Mouse (Mus musculus) embryo, embryonic 11.5 days (tissue): ENCODE measurements around the gene Cmpk1.
"Not testable (repeated sequence)": the region's sequence is repeated elsewhere in the genome, so short reads cannot be mapped to it uniquely, and the experiment has no call there.

Experiments
- DNase-seq: peaks from one replicate; pipeline ENCODE4 v3.0.0-alpha.2; 2012; ENCODE audit warnings: low read depth, low spot score

Gene Cmpk1

GRCm38 (mm10) chr4:114986591-114987432, at the start of gene Cmpk1:
Cmpk1 (minus strand) TSS chr4:114987241.
- DNase-seq = peak; percentile 67

DNA sequence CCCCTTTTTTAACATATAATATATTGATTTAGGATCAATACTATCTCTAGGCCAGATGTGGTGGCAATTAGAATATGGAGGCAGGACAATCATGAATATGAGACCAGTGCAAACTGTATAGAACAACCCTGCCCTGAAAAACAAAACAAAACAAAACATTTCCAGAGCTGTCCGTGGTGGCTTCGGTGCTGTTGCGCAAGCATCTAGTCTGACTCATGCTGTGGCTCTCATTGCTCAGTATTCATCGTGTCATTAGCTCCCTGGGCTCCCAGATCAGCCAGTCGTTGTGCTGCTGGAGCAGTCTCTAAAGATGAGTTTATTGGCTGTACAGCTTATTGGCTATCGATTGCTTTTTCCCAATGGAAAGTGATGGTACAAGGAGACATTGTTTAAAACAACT, 48.0 kb upstream of the Cmpk1 start:
- no peak for DNase-seq

GRCm38 (mm10) chr4:115019997-115020396, 33.0 kb upstream of the Cmpk1 start:
- DNase-seq = no peak

DNA sequence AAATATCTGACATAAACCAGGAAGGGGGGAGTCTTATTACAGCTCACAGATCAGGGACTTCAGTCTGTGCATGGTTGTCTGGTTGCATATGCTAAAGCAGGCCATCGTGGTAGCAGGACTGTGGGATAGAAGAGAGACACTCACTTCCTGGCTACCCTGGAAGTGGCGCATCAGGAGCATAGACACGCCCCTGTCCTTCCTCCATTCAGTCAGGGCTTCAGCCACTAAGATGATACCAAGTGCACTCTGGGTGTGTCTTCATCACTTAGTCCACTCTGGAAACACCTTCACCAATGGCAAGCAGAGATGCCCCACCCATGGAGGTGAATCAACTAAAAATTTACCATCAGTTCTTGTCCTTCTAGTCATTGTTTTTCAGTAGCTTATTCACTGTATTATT, 27.2 kb upstream of the Cmpk1 start:
- no peak for DNase-seq

- no peak for DNase-seq
Observed at GRCm38 (mm10) chr4:115000429-115000795, 13.4 kb upstream of the Cmpk1 start.

GRCm38 (mm10) chr4:114999773-115000428, 12.9 kb upstream of the Cmpk1 start, which contains the start of gene Stil:
Stil (plus strand) TSS chr4:115000159.
- DNase-seq = peak; percentile 95

DNA sequence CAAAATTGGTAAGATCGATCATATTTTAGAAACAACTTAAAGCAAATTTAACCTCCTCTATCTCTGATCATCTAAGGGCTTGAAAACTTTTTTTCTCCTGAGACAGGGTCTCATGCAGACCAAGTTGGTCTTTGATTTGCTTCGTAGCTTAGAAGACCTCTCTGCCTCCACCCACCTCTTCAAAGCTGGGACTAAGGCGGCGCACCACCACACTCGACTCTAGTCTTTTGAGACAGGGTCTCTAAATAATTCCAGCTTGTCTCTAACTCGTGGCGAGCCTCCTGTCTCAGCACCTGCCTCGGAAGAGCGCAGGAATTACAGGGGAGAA, 12.4 kb upstream of the Cmpk1 start:
- no peak for DNase-seq

DNA sequence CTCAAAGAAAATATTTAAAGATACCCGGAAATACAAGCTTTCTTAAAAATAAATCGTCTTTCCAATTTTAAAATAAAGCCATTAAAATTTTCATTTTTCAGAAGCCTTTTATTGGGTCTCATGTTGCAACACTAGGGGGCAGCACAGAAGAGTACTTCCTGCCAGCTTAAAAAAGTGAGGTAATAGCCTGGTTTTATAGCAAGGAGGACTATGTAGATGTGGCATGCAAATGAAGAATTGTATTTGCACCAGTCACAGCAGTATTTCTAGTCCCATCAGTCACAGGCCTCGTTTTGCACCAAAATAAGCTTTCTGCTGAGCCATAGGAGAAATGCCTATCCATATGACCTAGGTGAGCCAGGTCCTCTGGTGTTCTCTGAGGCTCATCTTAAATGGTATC, 10.0 kb upstream of the Cmpk1 start:
- no peak for DNase-seq

- no peak for DNase-seq
Observed at GRCm38 (mm10) chr4:114994218-114994617, 7.2 kb upstream of the Cmpk1 start.

GRCm38 (mm10) chr4:114986211-114986590, 840 bp downstream of the Cmpk1 start:
- DNase-seq = no peak

DNA sequence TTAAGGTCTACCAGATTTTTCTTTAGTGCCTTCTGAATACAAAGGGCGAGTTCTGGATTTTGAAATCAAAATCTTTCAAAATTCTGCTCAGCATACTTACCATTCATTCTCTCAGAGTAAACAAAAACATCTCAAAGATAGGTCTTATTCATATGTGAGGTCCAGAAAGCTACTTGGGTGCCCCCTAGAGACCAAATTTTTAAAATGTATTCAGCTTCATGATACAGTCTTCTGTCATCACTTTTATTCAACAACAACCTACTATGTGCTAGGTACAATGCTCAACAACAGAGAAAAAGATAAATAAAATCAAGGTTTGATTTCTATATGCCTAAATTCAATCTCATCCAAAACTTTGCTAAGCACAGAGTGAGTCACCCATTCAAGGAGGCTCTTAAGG, 4.0 kb downstream of the Cmpk1 start:
- DNase-seq = no peak

DNA sequence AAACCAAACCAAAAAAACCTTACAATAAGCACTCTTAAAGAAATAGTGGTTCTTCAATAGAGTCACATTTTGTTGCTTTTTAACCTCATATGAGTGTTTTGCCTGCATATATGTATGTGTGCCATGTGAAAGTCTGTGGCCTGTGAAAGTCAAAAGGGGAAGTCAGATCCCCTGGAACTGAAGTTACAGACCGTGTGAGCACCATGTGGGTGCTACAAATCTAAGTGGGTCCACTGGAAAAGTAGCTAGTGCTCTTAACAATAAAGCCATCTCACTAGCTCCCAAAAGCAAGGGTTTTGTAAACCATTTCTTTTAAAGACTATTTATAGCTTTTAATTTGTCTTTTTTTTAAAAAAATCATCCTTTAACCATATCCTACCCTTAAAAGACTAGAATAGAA, 4.4 kb downstream of the Cmpk1 start:
- DNase-seq = no peak

DNA sequence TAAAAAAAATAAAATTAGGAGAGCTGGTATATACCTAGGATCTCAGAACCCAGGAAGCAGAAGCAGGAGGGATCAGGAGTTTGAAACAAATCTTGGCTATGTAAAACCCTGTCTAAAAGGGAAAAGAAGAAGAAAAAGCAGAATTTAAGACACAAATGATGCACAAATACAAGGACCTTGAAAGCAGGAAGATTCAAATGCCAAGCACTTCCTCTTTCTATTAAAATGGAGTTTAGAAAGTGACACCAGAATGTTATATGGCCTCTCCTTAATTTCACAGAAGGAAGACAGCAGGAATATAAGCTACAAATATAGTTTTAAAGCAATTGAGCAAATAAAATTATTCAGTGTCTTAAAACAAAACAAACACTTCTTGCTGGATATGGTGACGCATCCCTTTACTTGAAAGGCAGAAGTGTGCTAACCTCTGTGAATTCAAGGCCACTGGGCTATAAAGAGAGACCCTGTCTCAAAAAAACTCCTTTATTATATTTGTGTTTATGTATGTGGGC, 13.8 kb downstream of the Cmpk1 start:
- DNase-seq = no peak

GRCm38 (mm10) chr4:114970736-114971135, 16.3 kb downstream of the Cmpk1 start:
- DNase-seq = no peak

GRCm38 (mm10) chr4:114960881-114961280, 26.2 kb downstream of the Cmpk1 start:
- not testable (repeated sequence) for DNase-seq

DNA sequence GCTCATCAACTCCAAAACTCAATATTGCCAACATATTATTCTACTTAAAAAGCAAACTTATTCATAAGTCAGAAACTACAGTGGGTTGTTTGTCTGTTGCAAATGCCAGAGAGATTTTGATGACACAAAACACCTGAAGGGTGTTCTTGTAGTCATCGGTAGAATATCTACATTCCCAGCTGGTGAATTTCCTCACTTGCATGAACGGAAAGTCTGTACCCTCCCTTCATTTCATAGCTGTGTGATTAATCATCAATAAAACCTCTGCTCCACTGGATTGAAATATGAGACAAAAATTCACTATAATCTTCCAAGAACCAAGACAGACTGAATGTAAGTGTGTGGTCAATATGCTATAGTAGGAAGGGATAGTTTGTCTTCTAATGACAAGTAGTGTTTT, 27.5 kb downstream of the Cmpk1 start:
- DNase-seq = no peak

- DNase-seq = no peak
Observed at GRCm38 (mm10) chr4:114958786-114959185, 28.3 kb downstream of the Cmpk1 start.

DNA sequence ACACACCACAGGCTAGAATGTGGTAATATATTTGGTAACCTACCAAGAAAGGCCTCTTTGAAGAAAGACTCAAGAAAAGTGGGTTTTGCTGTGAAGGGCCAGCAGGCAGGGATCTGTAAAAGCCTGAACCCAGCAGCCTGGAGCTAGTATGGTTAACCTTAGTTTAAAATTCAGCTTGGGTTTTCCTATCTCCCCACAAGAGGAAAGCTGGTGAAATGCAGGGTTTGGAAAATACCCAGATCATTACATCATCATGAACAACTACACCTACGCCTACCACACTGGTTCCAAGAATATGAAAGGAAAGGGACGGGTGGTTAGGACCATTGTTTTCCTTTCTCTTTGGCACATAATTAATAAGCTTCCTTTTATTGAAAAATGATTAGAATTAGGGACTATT, 28.8 kb downstream of the Cmpk1 start:
- DNase-seq = no peak

GRCm38 (mm10) chr4:114957403-114957802, 29.6 kb downstream of the Cmpk1 start:
- no peak for DNase-seq

DNA sequence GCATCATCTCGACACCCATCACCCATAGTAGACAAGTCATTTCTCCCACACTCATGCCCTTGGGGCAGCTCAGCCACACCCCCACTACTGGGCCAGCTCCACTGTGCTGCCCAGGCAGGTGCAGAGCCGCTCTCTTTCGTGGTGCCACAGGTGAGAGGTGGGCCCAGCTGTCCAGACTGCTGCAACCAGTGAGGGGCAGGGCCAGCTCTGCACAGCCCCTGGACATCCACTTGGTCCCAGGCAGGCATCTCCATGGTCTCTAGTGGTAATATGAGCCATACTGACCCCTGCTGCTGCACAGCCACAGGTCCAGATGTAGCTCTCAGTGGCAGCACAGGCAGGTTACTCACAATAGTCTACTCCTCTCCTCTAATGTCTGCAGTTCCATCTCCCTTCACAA, 33.9 kb downstream of the Cmpk1 start:
- no peak for DNase-seq

- DNase-seq = no peak
Observed at GRCm38 (mm10) chr4:114947852-114948481, 39.1 kb downstream of the Cmpk1 start.

DNA sequence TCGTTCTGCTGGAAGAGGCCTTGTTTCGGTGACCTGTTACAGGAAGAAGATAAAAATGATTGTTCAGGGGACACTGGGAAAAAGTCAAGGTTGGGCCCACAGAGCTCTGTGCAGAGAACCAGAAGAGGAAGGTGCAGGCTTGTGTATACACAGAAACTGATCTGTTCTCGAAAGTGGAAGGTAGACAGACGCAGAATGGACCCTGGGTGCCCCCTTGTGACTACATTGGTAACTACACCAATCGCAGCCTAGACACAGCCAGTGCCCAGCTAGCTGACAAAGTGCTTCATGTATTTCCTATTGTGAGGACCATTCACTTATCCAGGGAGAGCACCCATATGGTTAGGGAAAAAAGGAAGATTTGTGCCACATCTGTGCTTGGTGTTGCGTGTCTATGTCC, 39.6 kb downstream of the Cmpk1 start:
- peak; percentile 53 for DNase-seq

DNA sequence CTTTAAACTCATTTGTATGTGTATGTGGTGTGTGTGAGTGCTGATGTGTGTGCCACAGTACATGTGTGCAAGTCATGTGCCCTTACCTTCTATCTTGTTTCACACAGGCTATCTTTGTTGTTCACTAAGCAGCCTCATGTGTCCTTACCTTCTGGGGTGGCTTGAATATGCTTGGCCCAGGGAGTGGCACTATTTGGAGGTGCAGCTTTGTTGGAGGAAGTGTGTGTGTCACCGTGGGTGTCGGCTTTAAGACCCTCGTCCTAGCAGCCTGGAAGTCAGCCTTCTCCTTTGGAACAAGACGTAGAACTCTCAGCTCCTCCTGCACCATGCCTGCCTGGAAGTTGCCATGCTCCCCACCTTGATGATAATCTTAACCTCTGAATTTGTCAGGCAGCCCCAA, 40.6 kb downstream of the Cmpk1 start:
- DNase-seq = no peak
